Mouse (Mus musculus) layer of hippocampus, postnatal 14 days (tissue): ENCODE measurements around the gene Col4a2. TPM values are rescaled to one million over a fixed set of nuclear protein-coding genes. Genes with fewer than 3 reads are reported as not detected.

ENCODE experiments used
- DNase-seq, 2 experiments: peaks; one replicate each; pipeline ENCODE4 v3.0.0; 2021 to 2022; ENCODE audit warnings: low spot score in 2 of 2, mixed read lengths in 1 of 2
- total RNA-seq, 2 experiments: library from RNA; stranded (reverse); gene quantifications; 2 replicates each; pipeline ENCODE4 v1.2.3; 2021

The Col4a2 gene
- total RNA-seq, 2 experiments from 2014 or later = 78.5 to 78.8 TPM

- DNase-seq = no peak
Observed at GRCm38 (mm10) chr8:11322724-11323585, 10.3 kb downstream of the Col4a2 start.

GRCm38 (mm10) chr8:11323681-11324080 lies 11.1 kb downstream of the Col4a2 start:
- no peak for DNase-seq

GRCm38 (mm10) chr8:11324801-11325395 lies 12.3 kb downstream of the Col4a2 start:
- no peak for DNase-seq

GRCm38 (mm10) chr8:11327298-11327697 lies 14.7 kb downstream of the Col4a2 start:
- no peak for DNase-seq

- no peak for DNase-seq
Observed at GRCm38 (mm10) chr8:11327722-11328417, 15.3 kb downstream of the Col4a2 start.

GRCm38 (mm10) chr8:11331561-11331960 lies 19.0 kb downstream of the Col4a2 start:
- DNase-seq = no peak

- no peak for DNase-seq
Observed at GRCm38 (mm10) chr8:11333746-11334145, 21.1 kb downstream of the Col4a2 start.

GRCm38 (mm10) chr8:11334493-11334892 lies 21.9 kb downstream of the Col4a2 start:
- no peak for DNase-seq

- DNase-seq = no peak
Observed at GRCm38 (mm10) chr8:11335238-11335637, 22.6 kb downstream of the Col4a2 start.

- DNase-seq = peak in 1 of 2 experiments; percentile 57
Observed at GRCm38 (mm10) chr8:11336346-11336745, 23.7 kb downstream of the Col4a2 start.

- no peak for DNase-seq
Observed at GRCm38 (mm10) chr8:11337642-11338041, 25.0 kb downstream of the Col4a2 start.

GRCm38 (mm10) chr8:11338507-11338906 lies 25.9 kb downstream of the Col4a2 start:
- DNase-seq = no peak

GRCm38 (mm10) chr8:11340310-11341110 lies 27.9 kb downstream of the Col4a2 start:
- no peak for DNase-seq

GRCm38 (mm10) chr8:11341111-11341566 lies 28.5 kb downstream of the Col4a2 start:
- DNase-seq = no peak

- no peak for DNase-seq
Observed at GRCm38 (mm10) chr8:11344459-11344858, 31.9 kb downstream of the Col4a2 start.

- no peak for DNase-seq
Observed at GRCm38 (mm10) chr8:11346225-11346624, 33.6 kb downstream of the Col4a2 start.

- no peak for DNase-seq
Observed at GRCm38 (mm10) chr8:11347699-11348098, 35.1 kb downstream of the Col4a2 start.

GRCm38 (mm10) chr8:11348622-11349021 lies 36.0 kb downstream of the Col4a2 start:
- DNase-seq = no peak

GRCm38 (mm10) chr8:11351355-11351754 lies 38.8 kb downstream of the Col4a2 start:
- no peak for DNase-seq

- DNase-seq = no peak
Observed at GRCm38 (mm10) chr8:11352514-11352913, 39.9 kb downstream of the Col4a2 start.
